Mouse (Mus musculus): ENCODE data around the gene Armh3. TPM values are rescaled to one million over a fixed set of nuclear protein-coding genes. Genes with fewer than 3 reads are reported as not detected.

Armh3 gene
- total RNA-seq, 2 experiments from 2014 or later = 12.5 to 15.0 TPM

- no peak for DNase-seq
These were observed 7.1 kb downstream of the Armh3 start for GRCm38 (mm10) chr19:45991171-45991570.

GRCm38 (mm10) chr19:45988238-45988637, 10.1 kb downstream of the Armh3 start:
- no peak for DNase-seq

- no peak for DNase-seq
These were observed 13.9 kb downstream of the Armh3 start for GRCm38 (mm10) chr19:45984379-45984778.

- DNase-seq = no peak
These were observed 37.5 kb downstream of the Armh3 start for GRCm38 (mm10) chr19:45960770-45961169.

- DNase-seq = no peak
These were observed 41.6 kb downstream of the Armh3 start for GRCm38 (mm10) chr19:45956736-45957135.

GRCm38 (mm10) chr19:45953286-45953685, 45.0 kb downstream of the Armh3 start:
- no peak for DNase-seq

- DNase-seq = no peak
These were observed 49.1 kb downstream of the Armh3 start for GRCm38 (mm10) chr19:45949236-45949635.

GRCm38 (mm10) chr19:45947764-45948163, 50.5 kb downstream of the Armh3 start:
- no peak for DNase-seq

GRCm38 (mm10) chr19:45947286-45947685, 51.0 kb downstream of the Armh3 start:
- DNase-seq = no peak

- no peak for DNase-seq
These were observed 51.7 kb downstream of the Armh3 start for GRCm38 (mm10) chr19:45946541-45946940.

GRCm38 (mm10) chr19:45945986-45946385, 52.3 kb downstream of the Armh3 start:
- DNase-seq = no peak

- DNase-seq = no peak
These were observed 54.5 kb downstream of the Armh3 start for GRCm38 (mm10) chr19:45943758-45944157.

- DNase-seq = no peak
These were observed 60.2 kb downstream of the Armh3 start for GRCm38 (mm10) chr19:45938064-45938463.

GRCm38 (mm10) chr19:45937530-45937929, 60.8 kb downstream of the Armh3 start:
- no peak for DNase-seq

GRCm38 (mm10) chr19:45927236-45927635, 71.1 kb downstream of the Armh3 start:
- no peak for DNase-seq

- no peak for DNase-seq
These were observed 71.9 kb downstream of the Armh3 start for GRCm38 (mm10) chr19:45926342-45926741.

- DNase-seq = no peak
These were observed 77.8 kb downstream of the Armh3 start for GRCm38 (mm10) chr19:45920299-45921090.

- no peak for DNase-seq
These were observed 79.9 kb downstream of the Armh3 start for GRCm38 (mm10) chr19:45918406-45918805.

GRCm38 (mm10) chr19:45917856-45918255, 80.4 kb downstream of the Armh3 start:
- DNase-seq = no peak

- no peak for DNase-seq
These were observed 81.8 kb downstream of the Armh3 start for GRCm38 (mm10) chr19:45916461-45916860.

GRCm38 (mm10) chr19:45916026-45916425, 82.3 kb downstream of the Armh3 start:
- no peak for DNase-seq

- DNase-seq = no peak
These were observed 85.3 kb downstream of the Armh3 start for GRCm38 (mm10) chr19:45913036-45913435.

- DNase-seq = no peak
These were observed 85.9 kb downstream of the Armh3 start for GRCm38 (mm10) chr19:45912376-45912775.
